Mouse (Mus musculus): ENCODE measurements around the gene Dctn3.

DNA sequence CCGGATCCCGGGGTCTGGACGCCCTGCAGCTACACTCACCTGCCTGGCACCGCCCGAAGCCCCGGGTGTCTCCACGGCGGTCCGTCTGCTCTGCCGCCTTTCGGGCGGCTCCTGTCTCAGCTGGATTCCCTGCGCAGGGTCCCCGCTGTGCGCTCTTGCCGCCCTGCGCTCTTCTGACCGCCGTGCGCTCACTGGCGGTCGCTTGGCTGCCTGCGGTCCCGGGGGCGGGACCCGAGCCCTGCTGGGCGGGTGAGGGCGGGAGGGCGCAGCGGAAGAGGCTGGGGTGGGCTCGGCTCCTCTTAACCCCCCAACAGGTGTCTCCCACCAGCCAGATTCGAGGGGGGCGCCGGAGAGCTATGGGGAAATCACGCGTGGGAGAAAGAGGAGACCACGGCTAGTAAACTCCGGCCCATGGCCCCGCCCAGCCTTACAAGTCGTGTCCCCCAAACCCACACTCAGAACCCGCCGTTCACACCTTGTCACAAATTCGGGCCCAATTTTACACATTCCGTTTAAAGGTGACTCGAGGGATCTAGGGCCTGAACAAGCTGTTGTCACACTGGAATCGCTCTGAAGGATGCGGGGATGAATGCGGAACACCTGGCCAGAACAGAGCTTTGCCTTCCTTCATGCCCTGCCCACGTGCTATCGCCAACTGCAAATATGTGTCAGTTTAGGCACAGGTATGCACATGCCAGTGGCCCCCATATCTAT, 8.2 kb upstream of the Dctn3 start, which contains the start of gene Arid3c:
- TF ChIP-seq CTCF (IDR thresholded peaks at IDR 0.05; ENCODE audit: control insufficient read depth, insufficient read depth, low read length) (no peak), POLR2A (IDR thresholded peaks at IDR 0.05; ENCODE audit: borderline replicate concordance, control insufficient read depth, low read depth, low read length) (no peak)

Measured in bone marrow, adult 2 months (tissue).